Mouse (Mus musculus) limb, embryonic 15.5 days (tissue): ENCODE measurements around the gene Pdha1. TPM values are rescaled to one million over a fixed set of nuclear protein-coding genes. Genes with fewer than 3 reads are reported as not detected.

ENCODE experiments used
- ATAC-seq: fragments of 200-750 bp; cut with Nextera tagmentation; 2 replicates; pipeline ENCODE4 v1.8.0; 2017; ENCODE audit warnings: low read depth, moderate TSS enrichment; ENCODE audit not compliant: insufficient number of reproducible peaks, low FRiP score, low TSS enrichment
- H3K27ac ChIP-seq: fragments of 300-500 bp; sonication (generic); 2 replicates; pipeline ENCODE4 v1.5.1; 2015; ENCODE audit warnings: moderate library complexity, mild to moderate bottlenecking, inconsistent platforms
- H3K27me3 ChIP-seq: fragments of 300-500 bp; sonication (generic); 2 replicates; pipeline ENCODE4 v1.6.1; 2015; ENCODE audit warnings: inconsistent platforms
- H3K36me3 ChIP-seq: fragments of 300-500 bp; sonication (generic); 2 replicates; pipeline ENCODE4 v1.6.1; 2015; ENCODE audit warnings: inconsistent platforms
- H3K4me1 ChIP-seq: fragments of 300-500 bp; sonication (generic); 2 replicates; pipeline ENCODE4 v1.6.1; 2015; ENCODE audit warnings: inconsistent platforms
- H3K4me2 ChIP-seq: fragments of 300-500 bp; sonication (generic); 2 replicates; pipeline ENCODE4 v1.6.1; 2015; ENCODE audit warnings: mild to moderate bottlenecking, inconsistent platforms
- H3K4me3 ChIP-seq: fragments of 300-500 bp; sonication (generic); 2 replicates; pipeline ENCODE4 v1.5.1; 2015; ENCODE audit warnings: mild to moderate bottlenecking, inconsistent platforms
- H3K9ac ChIP-seq: fragments of 300-500 bp; sonication (generic); 2 replicates; pipeline ENCODE4 v1.6.1; 2015; ENCODE audit warnings: inconsistent platforms
- H3K9me3 ChIP-seq: fragments of 300-500 bp; sonication (generic); 2 replicates; pipeline ENCODE4 v1.6.1; 2016; ENCODE audit warnings: inconsistent platforms
- WGBS: fragments of 180-500 bp; shearing (Covaris S2); methylation state at CpG from one replicate; pipeline ENCODE4 v1.1.7; 2015; 5-methylcytosine and 5-hydroxymethylcytosine counted together
- polyA plus RNA-seq: library from polyadenylated mRNA; unstranded; fragments of >200 nt; fragmentation: Nextera tagmentation; extraction: Ambion mirVana; gene quantifications from 2 replicates; pipeline ENCODE4 v1.2.1, GENCODE M21; 2015

Pdha1 gene
- polyA plus RNA-seq, 1 experiment from 2014 or later = 118 TPM

DNA sequence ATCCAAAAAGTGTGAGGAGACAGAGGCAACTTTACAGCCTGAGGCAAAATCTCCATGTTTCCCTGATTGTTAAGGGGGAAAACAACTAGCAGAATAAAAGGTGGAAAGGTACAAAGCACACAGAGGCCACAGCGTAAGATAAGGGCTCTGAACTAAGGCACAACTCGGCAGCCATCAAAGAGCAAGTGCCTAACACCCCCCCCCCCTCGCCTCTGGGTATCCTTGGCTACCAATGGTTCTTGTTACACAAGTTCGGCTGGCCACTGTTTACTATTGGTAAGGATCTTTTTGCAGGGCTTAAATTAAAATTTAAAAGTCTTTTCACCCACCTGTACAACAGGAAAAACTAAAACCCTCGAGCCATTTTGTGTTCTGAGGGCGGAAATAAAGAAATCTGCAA is 2.5 kb downstream of the Pdha1 start:
- Histone ChIP-seq H3K4me3 (peak overlapping the region; percentile 14; the same call in 1 of the 2 replicates), H3K36me3 (0 out of 2 replicates have a peak, but pooled peaks cover 7% of the 10 kb centered on the region), H3K4me1 (no peaks in the 10 kb centered on the region), H3K27me3 (0 out of 2 replicates have a peak, but pooled peaks cover 8% of the 10 kb centered on the region), H3K4me2 (peak overlapping the region; percentile 52; the same call in 1 of the 2 replicates), H3K9me3 (no peaks in the 10 kb centered on the region), H3K9ac (no peak overlapping the region), H3K27ac (no peak overlapping the region)
- 38% methylated on average over 6 of the region's 6 CpGs for WGBS
- no peak for ATAC-seq

DNA sequence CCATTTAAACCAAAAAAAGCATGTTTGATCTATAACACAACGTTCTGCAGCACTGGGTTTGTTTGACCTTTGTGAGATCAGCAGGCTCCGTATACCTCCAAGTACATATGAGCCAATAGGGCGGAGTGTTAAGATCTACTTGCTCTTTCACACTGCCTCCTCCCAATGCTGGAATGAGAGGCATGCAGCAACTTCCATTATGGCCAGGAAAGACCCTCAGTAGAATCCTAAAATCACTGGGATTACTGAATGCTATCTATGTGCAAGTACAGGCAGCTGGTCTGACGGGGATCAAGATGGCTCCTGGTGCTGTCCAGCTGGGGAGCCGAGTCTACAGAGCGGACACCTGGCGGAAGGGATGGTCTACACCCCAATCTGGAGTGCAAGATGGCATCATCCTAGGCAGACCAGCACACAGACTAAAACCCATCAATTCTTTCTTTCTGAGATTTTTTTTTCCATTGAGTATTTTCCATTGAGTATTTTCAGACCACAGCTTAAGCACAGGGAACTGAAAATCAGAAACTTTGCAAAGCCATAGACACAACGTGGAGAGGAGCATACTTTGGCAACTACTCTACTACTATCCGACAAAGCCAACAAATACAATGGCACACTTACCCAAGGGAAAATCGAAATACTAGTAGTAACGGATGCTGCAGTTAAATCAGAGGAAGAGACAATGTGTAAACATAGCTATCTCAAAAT is 3.9 kb downstream of the Pdha1 start:
- Histone ChIP-seq H3K4me3 (no peak overlapping the region), H3K36me3 (0 out of 2 replicates have a peak, but pooled peaks cover 11% of the 10 kb centered on the region), H3K27ac (no peak overlapping the region), H3K9ac (no peak overlapping the region), H3K4me2 (no peak overlapping the region), H3K4me1 (no peaks in the 10 kb centered on the region), H3K27me3 (0 out of 2 replicates have a peak, but pooled peaks cover 8% of the 10 kb centered on the region), H3K9me3 (no peaks in the 10 kb centered on the region)
- 81% methylated on average over 11 of the region's 11 CpGs for WGBS
- ATAC-seq = no peak

DNA sequence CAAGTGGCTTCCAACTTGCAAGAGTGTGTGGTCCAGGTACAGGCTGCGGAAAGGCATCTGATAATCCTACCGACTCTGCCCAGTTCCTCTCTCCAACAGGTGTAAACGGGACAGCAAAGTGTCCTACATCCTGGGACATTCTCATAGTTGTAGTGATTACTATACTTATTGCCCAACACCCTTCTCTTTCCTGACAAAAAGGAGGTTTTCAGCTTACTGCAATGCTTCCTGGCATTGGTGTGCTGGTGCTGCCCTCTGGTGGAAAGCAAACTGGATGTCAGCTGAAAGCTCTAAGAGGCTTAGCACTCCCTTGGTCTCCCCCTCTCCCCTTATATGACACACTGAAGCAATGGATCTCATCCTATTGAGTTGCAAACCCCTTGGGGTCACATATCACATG is 21.6 kb downstream of the Pdha1 start:
- Histone ChIP-seq H3K4me3 (no peak overlapping the region), H3K27me3 (0 out of 2 replicates have a peak, but pooled peaks cover 5% of the 10 kb centered on the region), H3K36me3 (0 out of 2 replicates have a peak, but pooled peaks cover 10% of the 10 kb centered on the region), H3K4me2 (no peak overlapping the region), H3K9ac (no peak overlapping the region), H3K9me3 (no peaks in the 10 kb centered on the region), H3K4me1 (no peaks in the 10 kb centered on the region), H3K27ac (no peak overlapping the region)
- WGBS = 77% methylated on average over 3 of the region's 3 CpGs
- ATAC-seq = no peak

DNA sequence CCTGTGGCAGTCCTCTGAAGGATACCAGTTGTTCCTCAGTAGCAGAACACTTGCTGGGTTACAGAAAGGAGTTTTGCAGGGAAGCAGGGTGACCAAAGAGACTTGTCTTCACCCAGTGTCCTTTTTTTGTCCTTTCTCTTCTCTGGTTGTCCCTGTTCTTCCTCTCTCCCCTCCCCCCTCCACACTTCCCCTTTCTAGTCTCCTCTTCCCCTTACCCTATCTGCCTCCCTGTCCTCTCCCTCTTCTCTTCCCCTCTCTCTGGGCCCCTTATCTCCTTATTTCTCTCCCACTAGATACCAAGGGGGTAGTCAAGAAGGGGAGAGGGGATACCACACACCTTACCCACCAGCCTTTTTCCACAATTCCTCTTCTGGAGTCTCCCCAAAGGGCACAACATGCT is 22.1 kb downstream of the Pdha1 start:
- H3K4me1 ChIP-seq = no peaks in the 10 kb centered on the region
- H3K4me3 ChIP-seq = no peak overlapping the region
- ATAC-seq = no peak
- no peak overlapping the region for H3K27ac ChIP-seq
- H3K9me3 ChIP-seq = no peaks in the 10 kb centered on the region
- no peak overlapping the region for H3K4me2 ChIP-seq
- no peak overlapping the region for H3K9ac ChIP-seq
- H3K36me3 ChIP-seq = 0 out of 2 replicates have a peak, but pooled peaks cover 6% of the 10 kb centered on the region
- H3K27me3 ChIP-seq = 0 out of 2 replicates have a peak, but pooled peaks cover 5% of the 10 kb centered on the region

DNA sequence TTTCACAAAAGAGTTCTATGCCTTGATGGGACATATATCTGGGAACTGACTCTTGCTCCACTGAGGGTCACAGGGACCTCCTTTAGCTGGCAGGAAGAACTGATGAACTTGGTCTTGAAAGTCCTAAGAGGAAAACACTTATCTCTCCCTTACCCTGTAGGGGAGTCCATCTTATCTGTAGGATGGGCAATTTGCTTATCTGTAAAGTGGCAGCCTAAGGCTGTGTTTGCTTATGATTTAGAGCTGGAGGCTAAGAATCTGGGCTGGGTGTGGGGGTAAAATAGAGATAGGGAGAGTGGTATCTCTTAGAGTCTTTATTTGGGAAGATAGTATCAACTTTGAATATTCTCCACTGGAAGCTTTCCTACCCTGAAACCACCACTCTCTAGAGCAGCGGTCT is 24.4 kb downstream of the Pdha1 start:
- Histone ChIP-seq H3K4me2 (no peak overlapping the region), H3K36me3 (no peaks in the 10 kb centered on the region), H3K27me3 (no peaks in the 10 kb centered on the region), H3K4me1 (no peaks in the 10 kb centered on the region), H3K9me3 (no peaks in the 10 kb centered on the region), H3K9ac (no peak overlapping the region), H3K4me3 (no peak overlapping the region), H3K27ac (no peak overlapping the region)
- ATAC-seq = no peak
- WGBS = 95% methylated on average over 1 of the region's 1 CpGs

DNA sequence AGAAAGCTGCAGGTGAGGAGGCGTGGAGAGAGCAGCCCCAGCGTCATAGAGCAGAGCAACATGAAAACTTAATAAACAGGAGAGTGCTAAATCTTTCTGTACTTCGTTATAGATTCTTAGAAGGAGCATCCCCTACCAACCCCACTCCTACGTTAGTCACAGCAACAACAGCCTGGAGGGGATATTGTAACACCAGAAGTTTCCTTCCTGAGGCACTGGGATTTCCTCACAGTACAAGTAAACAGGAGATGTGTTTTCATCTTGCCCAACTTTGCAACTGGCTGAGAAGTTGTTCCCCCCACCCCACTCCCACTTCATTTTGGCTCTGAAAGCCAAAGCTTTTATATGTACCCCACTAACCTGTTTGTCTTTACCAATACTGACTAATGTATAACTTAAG is 30.4 kb downstream of the Pdha1 start:
- WGBS = 64% methylated on average over 4 of the region's 4 CpGs
- H3K27ac ChIP-seq = no peak overlapping the region
- no peak overlapping the region for H3K4me2 ChIP-seq
- no peaks in the 10 kb centered on the region for H3K36me3 ChIP-seq
- ATAC-seq = no peak
- H3K4me1 ChIP-seq = no peaks in the 10 kb centered on the region
- H3K9me3 ChIP-seq = no peaks in the 10 kb centered on the region
- no peaks in the 10 kb centered on the region; the same call in 1 of the 2 replicates for H3K27me3 ChIP-seq
- no peak overlapping the region for H3K9ac ChIP-seq
- no peak overlapping the region for H3K4me3 ChIP-seq

DNA sequence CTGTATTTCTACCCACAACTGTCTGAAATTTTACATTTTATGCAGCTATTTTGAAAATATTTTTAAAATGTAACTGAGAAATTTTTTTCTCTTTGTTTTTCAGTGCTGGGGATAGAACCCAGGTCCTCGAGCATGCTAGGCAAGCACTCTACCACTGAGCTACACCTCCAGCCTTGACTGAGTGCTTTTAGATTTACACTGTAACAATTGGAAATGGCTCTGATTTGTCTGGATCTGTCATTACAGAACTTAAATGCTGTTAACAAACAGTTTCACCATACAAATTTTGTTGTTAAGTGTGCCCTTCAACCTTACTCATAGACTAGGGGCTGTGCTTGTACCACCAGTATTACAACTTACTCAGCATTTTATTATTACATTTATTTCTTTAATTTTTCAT is 46.2 kb downstream of the Pdha1 start:
- Histone ChIP-seq H3K36me3 (no peaks in the 10 kb centered on the region), H3K4me3 (no peak overlapping the region), H3K4me2 (no peak overlapping the region), H3K27ac (no peak overlapping the region), H3K27me3 (no peaks in the 10 kb centered on the region), H3K9me3 (no peaks in the 10 kb centered on the region), H3K9ac (no peak overlapping the region), H3K4me1 (no peaks in the 10 kb centered on the region)
- 88% methylated on average over 1 of the region's 1 CpGs for WGBS
- ATAC-seq = no peak

Other genes starting within 250 kb of the Pdha1 start
- gene Map3k15, start 150.0 kb downstream of the Pdha1 start, polyA plus RNA-seq = 0.05 and 0.24 TPM in 2 replicates